Mouse (Mus musculus) kidney, postnatal 36 days (tissue): ENCODE measurements at regions not wholly inside any gene's neighbourhood (a gene's known extent, or its start where the extent isn't known, plus 50 kb on each side); places are given as distances from the start of the nearest gene placed in this dataset.
A peak's percentile ranks its signal among the peaks of the same experiment; 100 is the strongest.
"Not testable (repeated sequence)": the region's sequence is repeated elsewhere in the genome, so short reads cannot be mapped to it uniquely, and the experiment has no call there.

Source experiments
- DNase-seq, 2 experiments: peaks; one replicate each; pipeline ENCODE4 v3.0.0; 2021 to 2022; ENCODE audit warnings: mixed read lengths in 2 of 2

- no peak for DNase-seq
Observed at GRCm38 (mm10) chr19:27694478-27694877, 264.9 kb upstream of the Pum3 start.

DNA sequence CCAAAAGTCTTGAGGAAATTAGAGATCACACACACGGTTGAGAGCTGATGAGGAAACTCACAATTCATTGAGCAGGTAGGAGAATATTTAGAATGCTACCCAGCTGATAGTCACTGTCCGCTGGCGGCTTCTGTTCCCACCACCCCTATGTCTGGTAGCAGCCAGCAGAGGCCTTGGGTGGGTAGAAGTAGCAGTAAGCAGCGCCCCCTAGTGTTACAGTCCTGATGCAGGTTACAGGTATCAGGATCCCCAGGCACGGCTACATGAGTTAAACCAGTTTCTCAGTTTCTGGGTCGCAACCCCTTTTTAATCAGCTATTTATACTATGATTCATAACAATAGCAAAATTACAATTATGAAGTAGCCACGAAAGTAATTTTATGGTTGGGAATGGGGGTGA lies 264.1 kb upstream of the Pum3 start:
- DNase-seq, result peak in 1 of 2 experiments; percentile 12

DNA sequence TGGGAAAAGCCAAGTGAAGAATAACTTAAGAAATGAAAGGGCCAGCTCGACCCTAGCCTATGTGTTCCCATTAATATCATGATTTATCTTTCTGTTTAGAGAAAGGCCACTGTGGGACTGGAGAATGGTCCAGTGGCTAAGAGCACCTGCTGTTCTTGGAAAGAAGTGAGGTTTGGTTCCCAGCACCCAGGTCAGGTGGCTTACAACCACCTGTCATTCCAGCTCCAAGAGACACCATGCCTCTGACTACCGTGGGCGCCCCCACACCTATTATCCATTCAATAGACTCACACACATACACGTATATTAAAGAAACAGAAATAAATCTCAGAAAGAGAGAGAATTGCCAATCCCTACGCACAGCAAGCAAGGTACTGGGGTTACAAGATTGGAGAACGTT lies 263.3 kb upstream of the Pum3 start:
- DNase-seq, result no peak

- DNase-seq, result peak in 1 of 2 experiments; percentile 14
Observed at GRCm38 (mm10) chr19:27683426-27683825, 253.8 kb upstream of the Pum3 start.

- DNase-seq, result no peak
Observed at GRCm38 (mm10) chr19:27679427-27679826, 249.8 kb upstream of the Pum3 start.

GRCm38 (mm10) chr19:27672679-27673190 lies 243.1 kb upstream of the Pum3 start:
- DNase-seq, result no peak

DNA sequence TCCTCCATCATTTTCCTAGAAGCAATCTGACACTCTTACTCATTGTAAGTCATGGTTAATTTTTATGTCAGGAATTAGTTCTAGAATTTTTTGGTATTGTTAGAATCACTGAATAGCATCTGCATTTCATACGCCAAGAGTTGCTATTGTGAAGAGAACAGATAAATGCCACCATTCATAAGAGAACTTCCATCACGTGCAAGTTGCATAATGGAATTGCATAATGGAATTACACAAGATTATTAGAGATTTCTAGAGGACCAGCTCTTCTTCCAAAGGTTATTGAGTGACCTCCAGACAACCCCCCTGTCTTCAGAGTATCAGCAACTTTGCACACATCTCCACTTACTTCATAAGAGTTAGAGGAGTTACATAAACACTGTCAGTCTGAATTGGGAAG lies 233.7 kb upstream of the Pum3 start:
- no peak for DNase-seq

DNA sequence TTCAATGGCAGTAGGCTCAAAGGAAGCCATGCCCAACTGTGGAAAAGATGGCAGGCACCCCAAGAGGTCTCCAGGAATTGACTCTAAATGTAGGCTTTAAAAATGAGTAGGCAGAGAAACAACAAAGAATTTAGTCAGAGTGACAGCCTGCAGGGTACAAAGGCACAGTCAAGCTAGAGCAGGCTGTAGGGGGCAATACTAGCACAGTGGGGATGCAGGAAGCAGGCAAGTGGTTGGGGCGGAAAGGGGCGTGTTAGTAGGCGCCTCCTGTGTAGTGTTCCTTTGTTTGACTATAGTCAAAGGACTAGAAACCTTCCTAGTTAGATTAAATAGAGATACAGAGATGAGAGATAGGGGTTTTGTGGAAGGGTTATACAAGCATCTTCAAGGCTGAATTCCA lies 211.4 kb upstream of the Pum3 start:
- no peak for DNase-seq

DNA sequence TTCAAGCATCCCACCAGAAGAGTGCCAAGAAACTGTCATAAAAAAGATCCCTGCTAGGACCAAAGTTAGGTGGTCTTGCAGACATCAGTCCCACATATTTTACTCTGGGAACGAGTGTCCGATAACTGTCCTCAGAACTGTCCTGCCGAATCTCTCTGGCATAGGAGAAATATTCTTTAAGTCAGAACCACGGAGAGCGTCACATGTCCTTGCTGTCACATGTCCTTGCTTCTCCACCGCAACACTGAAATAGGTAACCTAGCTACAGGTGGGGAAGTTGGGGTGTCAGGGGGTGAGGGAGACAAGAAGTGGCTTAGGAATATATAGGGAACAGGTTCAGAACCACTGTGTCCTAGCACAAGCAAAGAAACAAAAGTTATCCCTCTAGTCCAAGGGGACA lies 203.5 kb upstream of the Pum3 start:
- no peak for DNase-seq

GRCm38 (mm10) chr19:27627626-27628025 lies 198.0 kb upstream of the Pum3 start:
- DNase-seq, result peak in 1 of 2 experiments; percentile 1

DNA sequence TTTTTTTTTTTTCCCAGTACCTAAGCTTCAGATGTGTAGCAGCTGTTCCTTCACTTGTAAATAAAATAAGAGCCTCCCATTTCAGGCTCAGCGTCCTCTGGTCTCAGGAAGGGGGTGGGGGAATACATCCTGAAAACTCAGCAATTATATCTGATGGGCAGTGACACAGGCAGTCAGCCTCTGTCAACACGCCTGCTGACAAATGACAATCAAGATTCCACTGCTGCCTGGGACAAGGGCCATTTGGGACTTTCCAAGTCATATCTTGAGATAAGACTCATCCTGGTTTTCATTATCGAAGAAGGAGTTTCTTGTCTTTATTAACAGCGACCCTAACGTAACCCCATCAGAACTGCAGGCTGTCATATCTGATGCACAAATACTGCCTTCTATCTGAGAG lies 187.9 kb upstream of the Pum3 start:
- DNase-seq, result no peak

- DNase-seq, result no peak
Observed at GRCm38 (mm10) chr19:27606933-27607332, 177.3 kb upstream of the Pum3 start.

DNA sequence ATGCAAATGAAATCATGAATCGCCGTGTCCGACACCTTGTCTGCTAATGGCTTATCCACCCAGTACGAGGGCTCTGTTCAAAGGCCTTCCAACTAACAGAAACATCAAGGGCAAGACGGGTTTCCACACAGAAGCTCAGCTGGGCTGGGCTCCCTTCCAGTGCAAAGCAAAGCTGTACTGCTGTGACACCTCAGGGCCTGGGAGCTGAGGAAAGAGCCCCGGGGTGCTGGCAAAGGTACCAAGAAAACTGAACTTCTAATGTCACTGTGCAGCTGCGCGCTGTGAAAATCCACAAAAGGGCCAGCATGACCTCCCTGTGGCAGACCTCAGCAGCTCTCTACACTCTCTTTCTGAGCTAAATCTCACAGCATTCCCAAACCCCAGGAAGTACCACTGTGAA lies 173.7 kb upstream of the Pum3 start:
- DNase-seq, result no peak

- no peak for DNase-seq
Observed at GRCm38 (mm10) chr19:27601551-27601950, 171.9 kb upstream of the Pum3 start.

DNA sequence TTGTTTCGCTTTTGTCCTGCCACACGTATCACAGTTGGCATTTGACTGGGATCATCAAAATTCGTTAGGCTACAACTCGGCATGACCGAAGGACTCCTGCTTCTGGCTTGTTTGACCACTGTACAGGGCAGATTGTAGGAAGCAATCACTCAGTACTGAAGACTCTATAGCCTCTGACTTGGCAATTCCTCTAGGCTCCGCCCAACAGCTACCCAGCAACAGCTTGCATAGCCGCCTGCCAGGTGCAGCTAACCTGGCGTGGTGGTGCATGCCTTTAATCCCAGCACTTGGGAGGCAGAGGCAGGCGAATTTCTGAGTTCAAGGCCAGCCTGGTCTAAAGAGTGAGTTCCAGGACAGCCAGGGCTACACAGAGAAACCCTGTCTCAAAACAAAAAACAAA lies 170.8 kb upstream of the Pum3 start:
- not testable (repeated sequence) for DNase-seq

DNA sequence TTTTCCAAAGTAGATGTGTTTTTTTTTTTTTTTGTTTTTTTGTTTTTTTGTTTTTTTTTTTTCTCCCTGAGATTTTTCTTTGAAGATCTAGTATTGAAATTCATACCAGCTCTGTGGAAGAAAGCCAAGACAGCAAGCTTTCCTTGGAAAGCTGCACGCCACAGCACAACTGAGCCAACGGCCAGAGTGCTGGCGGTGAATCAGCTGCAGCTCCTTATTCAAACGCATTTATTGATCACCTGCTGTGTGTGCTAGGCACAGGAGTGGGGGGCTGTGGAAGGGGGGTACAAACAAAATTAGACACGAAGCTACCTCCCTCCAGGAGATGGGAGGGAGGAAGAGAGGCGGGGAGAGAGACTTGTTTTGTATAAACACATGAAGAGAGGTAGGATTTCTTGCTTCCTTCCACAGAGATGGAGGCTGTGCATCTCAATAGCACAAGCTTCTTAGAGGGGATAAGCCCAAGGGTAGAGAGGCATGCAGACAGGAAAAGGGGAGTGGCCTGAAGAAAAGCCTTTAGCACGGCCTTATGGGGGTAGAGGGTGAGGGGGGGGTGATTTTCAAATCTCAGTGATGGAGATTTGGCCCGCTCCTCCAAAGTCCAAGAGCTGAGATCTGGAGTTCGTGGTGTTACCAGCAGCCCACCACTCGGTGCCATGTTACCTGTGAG lies 170.1 kb upstream of the Pum3 start:
- no peak for DNase-seq

- DNase-seq, result no peak
Observed at GRCm38 (mm10) chr19:27598350-27598749, 168.7 kb upstream of the Pum3 start.

DNA sequence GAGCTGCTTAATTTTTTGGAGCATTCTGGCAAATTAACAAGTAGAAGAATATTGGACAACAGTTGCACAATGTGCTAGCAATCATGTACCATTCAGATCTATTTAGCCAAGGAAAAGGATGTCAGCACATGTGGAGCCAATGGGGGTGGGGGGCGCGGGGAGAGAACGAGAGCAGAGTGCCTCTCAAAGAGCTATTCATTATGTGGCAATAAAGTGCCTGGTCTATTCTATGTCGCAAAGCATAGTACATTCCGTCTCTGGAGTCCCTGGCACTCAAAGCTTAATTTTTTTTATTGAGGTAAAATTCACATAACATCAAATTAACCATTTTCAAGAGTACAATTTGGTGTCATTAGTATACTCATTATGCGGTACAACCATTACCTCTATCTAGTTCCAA lies 155.9 kb upstream of the Pum3 start:
- DNase-seq, result no peak

DNA sequence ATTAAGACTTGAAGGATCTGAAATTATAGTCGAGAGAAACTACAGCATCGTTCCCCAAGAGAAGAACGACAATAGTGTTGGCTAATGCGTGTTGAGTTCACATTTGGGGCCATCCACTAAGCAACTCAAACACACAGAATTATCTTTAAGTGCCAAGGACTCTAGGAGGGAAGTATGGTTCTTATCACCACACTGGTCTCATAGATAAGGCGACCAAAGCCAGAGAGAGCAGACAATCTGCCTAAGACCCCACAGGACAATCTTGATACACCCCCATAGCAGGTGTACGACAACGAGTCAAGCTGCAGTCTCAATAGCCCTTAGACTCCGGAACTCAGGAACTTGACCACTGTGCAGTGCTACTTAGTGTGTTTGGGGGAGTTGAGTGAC lies 152.5 kb upstream of the Pum3 start:
- DNase-seq, result no peak

DNA sequence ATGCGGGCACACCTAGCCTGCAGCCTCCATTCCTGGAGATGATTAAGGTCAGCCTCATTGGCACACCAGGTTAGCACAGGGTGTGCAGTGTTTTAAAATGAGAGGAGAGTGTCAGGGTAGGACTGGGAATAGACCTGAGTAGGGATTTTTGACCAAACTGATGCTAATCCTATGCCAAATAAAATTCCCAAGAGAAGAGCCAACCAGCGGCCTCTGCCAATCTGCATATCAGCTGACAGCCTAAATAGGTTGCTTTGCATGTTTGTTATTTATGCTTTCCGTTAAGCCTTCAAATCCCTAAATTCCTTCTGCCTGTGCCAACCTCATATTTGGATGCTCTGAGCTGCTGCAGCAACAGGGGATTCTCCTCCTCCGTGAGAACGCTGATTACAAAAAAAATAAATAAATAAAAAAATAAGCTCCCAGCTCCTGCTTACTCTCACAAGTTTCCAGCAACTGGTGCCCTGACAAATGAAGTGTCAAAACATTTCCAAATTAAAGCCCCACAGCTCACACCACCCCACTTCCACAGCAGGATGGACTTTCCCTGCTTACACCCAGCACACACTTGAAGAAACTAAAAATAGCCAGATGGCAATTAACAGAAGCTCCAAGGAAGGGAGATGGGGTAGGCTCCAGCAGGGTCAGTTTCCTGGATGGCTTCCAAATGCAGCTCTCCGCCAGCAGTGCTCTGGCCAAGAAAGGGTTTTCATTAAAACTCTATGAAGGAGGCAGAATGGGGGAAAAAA lies 151.9 kb upstream of the Pum3 start:
- DNase-seq, result no peak

DNA sequence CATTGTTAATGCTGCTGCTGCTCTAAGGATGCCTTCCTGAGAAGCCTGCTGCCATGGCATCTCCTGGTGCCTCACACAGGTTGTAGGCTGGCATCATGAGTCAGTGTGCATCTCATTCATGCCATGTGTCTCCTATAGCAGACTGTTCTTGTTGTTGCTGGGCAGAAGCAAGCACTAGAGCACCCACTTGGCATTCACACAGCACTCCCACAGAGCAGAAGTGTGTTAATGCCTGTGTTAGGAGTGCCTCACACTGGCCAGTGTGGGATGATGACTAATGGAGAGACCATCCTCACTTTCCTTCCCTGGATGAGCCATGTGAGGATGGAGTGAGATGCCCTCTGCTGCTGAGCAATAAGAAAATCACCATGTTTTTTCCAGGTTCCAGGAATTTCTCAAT lies 146.9 kb upstream of the Pum3 start:
- no peak for DNase-seq

GRCm38 (mm10) chr19:27566929-27567328 lies 137.3 kb upstream of the Pum3 start:
- no peak for DNase-seq

- no peak for DNase-seq
Observed at GRCm38 (mm10) chr19:27566060-27566459, 136.4 kb upstream of the Pum3 start.

DNA sequence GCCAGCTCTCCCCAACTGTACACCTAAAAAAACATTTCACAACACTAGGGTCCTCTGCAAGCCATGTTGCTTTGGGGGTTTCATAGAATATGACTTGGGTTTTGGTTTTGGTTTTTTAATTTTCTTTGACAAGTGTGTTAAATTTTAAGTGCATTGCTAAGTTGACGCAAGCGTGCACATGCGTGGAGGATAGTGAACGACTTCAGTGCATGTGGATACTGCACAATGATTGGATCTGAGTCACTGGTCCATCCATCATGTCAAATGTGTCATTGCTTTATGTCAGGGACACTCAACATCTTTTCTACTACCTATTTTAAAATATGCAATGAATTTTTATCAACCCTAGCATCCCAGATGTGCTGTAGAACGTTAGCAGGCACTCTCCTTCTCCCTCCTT lies 134.5 kb upstream of the Pum3 start:
- DNase-seq, result no peak

GRCm38 (mm10) chr19:27563592-27563991 lies 134.0 kb upstream of the Pum3 start:
- no peak for DNase-seq
